Mouse (Mus musculus) ES-Bruce4 (cell line): ENCODE data around the gene Morc3.
"Not testable (repeated sequence)": the region's sequence is repeated elsewhere in the genome, so short reads cannot be mapped to it uniquely, and the experiment has no call there.

Experiments used
- CTCF ChIP-seq: IDR thresholded peaks from one replicate; pipeline ENCODE4 v1.8.1; 2011; ENCODE audit warnings: low read depth, low read length
- EP300 ChIP-seq: IDR thresholded peaks from 2 replicates; pipeline ENCODE4 v1.6.1; 2011; ENCODE audit warnings: low read depth, low read length; ENCODE audit not compliant: insufficient read depth
- POLR2A ChIP-seq: IDR thresholded peaks from one replicate; pipeline ENCODE4 v1.8.1; 2011; ENCODE audit warnings: low read length; ENCODE audit not compliant: insufficient read depth

DNA sequence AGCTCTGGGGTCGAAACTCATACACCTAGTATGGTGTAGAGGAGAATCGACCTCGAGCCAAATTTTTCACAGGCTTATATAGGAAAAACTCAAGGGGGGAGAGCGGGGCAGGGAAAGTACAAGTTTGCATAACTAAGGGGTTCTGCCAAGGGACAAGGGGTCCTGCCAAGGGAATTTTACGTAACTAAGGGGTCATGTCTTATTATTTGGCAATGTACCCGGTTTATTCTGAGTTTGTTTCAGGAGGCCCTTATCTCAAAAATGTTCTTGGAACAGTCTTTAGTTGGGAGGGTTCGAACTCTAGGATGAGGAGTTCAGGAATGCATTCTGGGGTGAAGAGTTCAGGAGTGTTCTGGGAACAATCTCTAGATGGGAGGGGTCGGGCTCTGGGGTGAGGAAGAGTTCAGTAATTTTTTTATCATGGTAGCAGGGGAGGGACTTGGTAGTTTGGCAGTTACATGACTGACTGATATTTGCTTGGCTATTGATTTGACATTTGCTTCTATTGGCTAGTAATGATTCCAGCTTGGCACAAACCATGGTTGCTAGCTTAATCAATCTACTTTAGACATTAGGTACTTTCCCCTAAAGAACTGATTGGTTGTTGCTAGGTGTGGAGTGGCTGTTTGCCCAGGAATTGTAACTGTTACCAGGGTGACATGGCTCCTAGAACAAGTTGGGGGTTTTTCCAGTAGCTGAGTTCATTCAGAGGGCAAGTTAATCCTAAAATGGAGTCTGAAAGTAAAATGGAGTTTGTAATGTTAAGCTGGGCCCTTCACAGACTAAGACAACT is 9.3 kb upstream of the Morc3 start:
- TF ChIP-seq POLR2A, EP300, CTCF: not testable (repeated sequence)
